Mouse (Mus musculus): ENCODE data around the gene Inf2. TPM values are rescaled to one million over a fixed set of nuclear protein-coding genes. Genes with fewer than 3 reads are reported as not detected.

Inf2 gene
- polyA plus RNA-seq, 1 experiment = 30.8 TPM

GRCm38 (mm10) chr12:112644855-112645506 is 56.4 kb downstream of the Inf2 start:
- peak overlapping the region; percentile 49; the same call in 1 of the 2 replicates for H3K27ac ChIP-seq (ENCODE audit: insufficient read depth, low read depth, low read length)
- TF ChIP-seq CTCF (IDR thresholded peaks at IDR 0.05; ENCODE audit: low read depth, low read length) = no peak
- TF ChIP-seq POLR2A (IDR thresholded peaks at IDR 0.05; ENCODE audit: borderline replicate concordance, low read depth, low read length) = 0 out of 2 replicates have a peak, but pooled peaks have one; percentile 10
- peak overlapping the region; percentile 97 for H3K4me3 ChIP-seq (ENCODE audit: insufficient read depth, low read length)
- peaks cover 17% of the 10 kb centered on the region for H3K4me1 ChIP-seq (ENCODE audit: control insufficient read depth, insufficient read depth, low read length)

GRCm38 (mm10) chr12:112646139-112646538 is 57.6 kb downstream of the Inf2 start:
- peaks cover 17% of the 10 kb centered on the region for H3K4me1 ChIP-seq (ENCODE audit: control insufficient read depth, insufficient read depth, low read length)
- no peak for TF ChIP-seq POLR2A (IDR thresholded peaks at IDR 0.05; ENCODE audit: borderline replicate concordance, low read depth, low read length)
- no peak for TF ChIP-seq CTCF (IDR thresholded peaks at IDR 0.05; ENCODE audit: low read depth, low read length)
- peak overlapping the region; percentile 97 for H3K4me3 ChIP-seq (ENCODE audit: insufficient read depth, low read length)
- no peak overlapping the region for H3K27ac ChIP-seq (ENCODE audit: insufficient read depth, low read depth, low read length)

- H3K4me1 ChIP-seq (ENCODE audit: control insufficient read depth, insufficient read depth, low read length) = peaks cover 15% of the 10 kb centered on the region
- H3K27ac ChIP-seq (ENCODE audit: insufficient read depth, low read depth, low read length) = no peak overlapping the region
- TF ChIP-seq POLR2A (IDR thresholded peaks at IDR 0.05; ENCODE audit: borderline replicate concordance, low read depth, low read length) (no peak), CTCF (IDR thresholded peaks at IDR 0.05; ENCODE audit: low read depth, low read length) (no peak)
- H3K4me3 ChIP-seq (ENCODE audit: insufficient read depth, low read length) = no peak overlapping the region
Observed at GRCm38 (mm10) chr12:112648081-112648480, 59.5 kb downstream of the Inf2 start.

- Histone ChIP-seq H3K4me1 (ENCODE audit: control insufficient read depth, insufficient read depth, low read length) (0 out of 2 replicates have a peak, but pooled peaks cover under 1% of the 10 kb centered on the region), H3K4me3 (ENCODE audit: insufficient read depth, low read length) (no peak overlapping the region), H3K27ac (ENCODE audit: insufficient read depth, low read depth, low read length) (no peak overlapping the region)
- TF ChIP-seq CTCF (IDR thresholded peaks at IDR 0.05; ENCODE audit: low read depth, low read length) = no peak
- TF ChIP-seq POLR2A (IDR thresholded peaks at IDR 0.05; ENCODE audit: borderline replicate concordance, low read depth, low read length) = no peak
Observed at GRCm38 (mm10) chr12:112651778-112652439, 63.3 kb downstream of the Inf2 start.

GRCm38 (mm10) chr12:112653157-112653824 is 64.7 kb downstream of the Inf2 start:
- Histone ChIP-seq H3K4me1 (ENCODE audit: control insufficient read depth, insufficient read depth, low read length) (no peaks in the 10 kb centered on the region), H3K4me3 (ENCODE audit: insufficient read depth, low read length) (no peak overlapping the region), H3K27ac (ENCODE audit: insufficient read depth, low read depth, low read length) (no peak overlapping the region)
- TF ChIP-seq CTCF (IDR thresholded peaks at IDR 0.05; ENCODE audit: low read depth, low read length) (peak; percentile 64), POLR2A (IDR thresholded peaks at IDR 0.05; ENCODE audit: borderline replicate concordance, low read depth, low read length) (no peak)

- Histone ChIP-seq H3K4me1 (ENCODE audit: control insufficient read depth, insufficient read depth, low read length) (no peaks in the 10 kb centered on the region), H3K4me3 (ENCODE audit: insufficient read depth, low read length) (no peak overlapping the region), H3K27ac (ENCODE audit: insufficient read depth, low read depth, low read length) (no peak overlapping the region)
- TF ChIP-seq CTCF (IDR thresholded peaks at IDR 0.05; ENCODE audit: low read depth, low read length) = no peak
- no peak for TF ChIP-seq POLR2A (IDR thresholded peaks at IDR 0.05; ENCODE audit: borderline replicate concordance, low read depth, low read length)
Observed at GRCm38 (mm10) chr12:112654076-112654475, 65.5 kb downstream of the Inf2 start.

GRCm38 (mm10) chr12:112658619-112659018 is 70.0 kb downstream of the Inf2 start:
- H3K27ac ChIP-seq (ENCODE audit: insufficient read depth, low read depth, low read length) = no peak overlapping the region
- TF ChIP-seq POLR2A (IDR thresholded peaks at IDR 0.05; ENCODE audit: borderline replicate concordance, low read depth, low read length) = no peak
- no peak for TF ChIP-seq CTCF (IDR thresholded peaks at IDR 0.05; ENCODE audit: low read depth, low read length)

GRCm38 (mm10) chr12:112659109-112659508 is 70.5 kb downstream of the Inf2 start:
- no peak overlapping the region for H3K27ac ChIP-seq (ENCODE audit: insufficient read depth, low read depth, low read length)
- H3K4me3 ChIP-seq (ENCODE audit: insufficient read depth, low read length) = no peak overlapping the region
- TF ChIP-seq CTCF (IDR thresholded peaks at IDR 0.05; ENCODE audit: low read depth, low read length) = 0 out of 2 replicates have a peak, but pooled peaks have one; percentile 21
- no peak for TF ChIP-seq POLR2A (IDR thresholded peaks at IDR 0.05; ENCODE audit: borderline replicate concordance, low read depth, low read length)
- H3K4me1 ChIP-seq (ENCODE audit: control insufficient read depth, insufficient read depth, low read length) = no peaks in the 10 kb centered on the region; the same call in 1 of the 2 replicates

More at GRCm38 (mm10) chr12:112658619-112659018, 70.0 kb downstream of the Inf2 start:
- Histone ChIP-seq H3K4me1 (ENCODE audit: control insufficient read depth, insufficient read depth, low read length) (no peaks in the 10 kb centered on the region), H3K4me3 (ENCODE audit: insufficient read depth, low read length) (no peak overlapping the region)

- TF ChIP-seq CTCF (IDR thresholded peaks at IDR 0.05; ENCODE audit: low read depth, low read length) (no peak), POLR2A (IDR thresholded peaks at IDR 0.05; ENCODE audit: borderline replicate concordance, low read depth, low read length) (no peak)
- peaks cover 6% of the 10 kb centered on the region for H3K4me1 ChIP-seq (ENCODE audit: control insufficient read depth, insufficient read depth, low read length)
- H3K27ac ChIP-seq (ENCODE audit: insufficient read depth, low read depth, low read length) = no peak overlapping the region
- no peak overlapping the region for H3K4me3 ChIP-seq (ENCODE audit: insufficient read depth, low read length)
Observed at GRCm38 (mm10) chr12:112660576-112661326, 72.2 kb downstream of the Inf2 start.
